Mouse (Mus musculus) T-helper 2 cell (primary cell): Measurements from ENCODE around the gene Camkmt.

Source experiments
- in situ Hi-C: fragments of 300-600 bp; cut with MboI, MseI; formaldehyde crosslinking; loops from one replicate; pipeline ENCODE4 v1.15.1; 2025; ENCODE audit warnings: high pct_unique_total_duplicates

The Camkmt gene

DNA sequence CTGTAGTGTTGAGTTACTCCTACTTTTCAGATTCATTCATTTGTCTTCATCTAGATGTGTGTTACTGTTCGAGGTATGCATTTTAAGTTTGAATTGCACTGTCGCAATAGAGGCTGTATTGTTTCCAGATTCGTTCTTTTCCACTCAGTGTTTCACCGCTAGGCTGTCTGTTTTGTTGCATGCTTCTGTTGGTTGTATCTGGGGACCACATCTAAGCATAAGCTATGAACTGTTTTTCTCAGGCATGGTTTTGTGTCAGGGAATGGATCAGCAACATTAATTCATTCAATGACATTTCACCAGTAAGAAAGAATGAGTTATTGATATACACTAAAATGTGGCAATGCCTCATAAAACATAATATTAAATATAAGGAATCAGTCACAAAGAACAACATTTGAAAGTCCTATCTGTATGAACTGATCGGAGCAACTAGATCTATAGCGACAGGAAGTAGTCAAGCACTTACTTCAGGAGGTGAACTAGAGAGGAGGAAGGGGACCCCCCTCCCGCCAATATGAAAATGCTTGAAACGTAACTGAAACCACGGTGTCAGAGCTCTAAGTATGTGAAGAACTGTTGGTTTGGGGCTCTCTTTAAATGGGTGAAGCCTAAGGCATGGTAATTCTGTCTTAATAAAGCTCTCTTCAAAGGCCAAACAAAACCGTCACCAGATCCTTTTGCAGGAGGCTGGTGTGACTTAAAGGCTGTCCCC is 80.3 kb downstream of the Camkmt start:
- in situ Hi-C loops, result no loop called here

DNA sequence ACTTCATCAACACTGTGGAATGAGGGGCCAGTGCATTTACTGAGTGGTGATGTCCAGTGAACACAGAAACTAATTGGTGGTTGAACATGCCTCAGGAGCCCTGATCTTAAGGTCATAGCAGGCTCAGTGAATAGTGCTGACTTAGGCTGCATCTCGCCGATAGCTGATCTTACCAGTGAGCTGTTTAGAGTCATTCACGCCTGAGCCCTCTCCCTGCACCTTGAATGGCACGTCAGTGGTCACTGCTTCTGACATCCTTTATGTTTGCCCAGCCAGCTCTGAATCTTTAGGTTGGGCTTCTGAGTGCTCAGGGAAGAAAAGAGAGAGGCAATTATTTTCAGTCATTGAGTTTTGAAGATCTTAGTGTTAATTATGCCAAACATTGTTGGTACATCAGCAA is 81.6 kb downstream of the Camkmt start:
- in situ Hi-C loops, result no loop called here

GRCm38 (mm10) chr17:85177231-85177630 is 86.9 kb downstream of the Camkmt start:
- in situ Hi-C loops, result no loop called here

DNA sequence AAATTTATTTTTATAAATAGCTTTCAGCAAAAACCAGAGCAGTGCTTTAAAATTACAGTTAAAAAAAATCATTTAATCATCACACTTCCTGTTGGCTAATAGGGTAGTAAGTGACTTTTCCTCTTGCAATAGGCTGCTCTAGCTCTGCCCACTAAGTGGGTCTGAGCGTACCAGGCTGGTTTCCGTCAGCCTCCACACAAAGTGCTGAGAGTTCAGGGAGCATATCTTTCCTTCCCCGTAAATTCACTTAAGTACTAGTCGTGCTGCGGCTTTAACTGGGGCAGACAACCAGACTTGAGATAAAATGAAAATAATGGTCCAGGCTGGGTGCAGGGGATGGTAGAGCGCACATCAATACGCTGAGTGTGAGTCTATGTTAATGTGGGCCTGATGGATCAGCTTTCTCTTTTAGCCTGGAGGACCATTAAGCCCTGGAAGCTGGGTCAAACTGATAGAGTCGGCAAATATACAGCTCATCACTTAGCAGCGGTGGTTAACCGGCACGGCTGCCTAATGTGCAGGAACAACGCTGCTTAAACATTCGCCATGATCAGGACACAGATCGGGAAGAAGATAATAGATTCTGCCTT is 90.2 kb downstream of the Camkmt start:
- in situ Hi-C loops, result no loop called here

DNA sequence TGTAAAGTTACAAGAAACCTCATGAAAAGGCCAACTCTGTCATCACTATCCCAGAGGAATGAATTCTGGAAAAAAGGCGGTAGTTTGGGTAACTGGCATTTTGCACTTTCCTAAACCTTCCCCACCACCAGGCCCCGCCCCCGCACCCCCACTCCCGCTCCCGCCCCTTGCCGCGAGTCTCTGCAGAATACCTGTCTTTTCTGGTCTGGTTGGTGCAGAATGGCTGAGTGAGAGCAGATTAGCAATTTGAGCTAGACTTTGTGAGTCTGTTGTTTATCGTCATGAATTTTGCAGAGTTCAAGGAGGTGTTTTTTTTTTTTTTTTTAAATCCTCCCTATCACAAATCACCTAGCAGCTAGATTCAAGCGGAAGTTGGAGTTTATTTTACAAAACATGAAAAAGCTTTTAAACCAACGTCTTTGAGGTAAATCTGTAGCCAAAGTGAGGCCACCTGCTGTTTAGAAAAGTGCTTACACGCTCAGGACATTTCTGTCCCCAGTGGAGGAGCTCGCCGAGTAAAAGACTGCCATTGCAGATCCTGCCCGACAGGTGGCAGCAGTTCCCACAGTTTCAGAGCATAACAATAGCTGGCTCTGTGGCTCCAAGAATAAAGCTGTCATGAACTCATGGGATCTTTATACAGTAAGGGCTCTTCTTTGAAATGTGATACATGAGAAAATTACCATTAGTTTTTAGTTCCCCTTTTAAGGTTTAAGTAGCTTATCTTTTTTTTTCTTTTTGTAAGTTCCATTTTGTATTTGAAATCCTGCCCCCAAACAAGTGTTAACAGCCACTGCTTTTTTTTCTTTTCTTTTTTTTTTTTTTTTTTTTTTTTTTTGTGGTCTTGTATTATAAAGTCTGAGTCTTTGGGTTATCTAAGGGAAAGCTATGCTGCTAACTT is 99.1 kb downstream of the Camkmt start:
- in situ Hi-C loops, result loop anchor here (5.0 kb wide), 1 partner anchor 443 kb away; no protein-coding TSS in a partner anchor

DNA sequence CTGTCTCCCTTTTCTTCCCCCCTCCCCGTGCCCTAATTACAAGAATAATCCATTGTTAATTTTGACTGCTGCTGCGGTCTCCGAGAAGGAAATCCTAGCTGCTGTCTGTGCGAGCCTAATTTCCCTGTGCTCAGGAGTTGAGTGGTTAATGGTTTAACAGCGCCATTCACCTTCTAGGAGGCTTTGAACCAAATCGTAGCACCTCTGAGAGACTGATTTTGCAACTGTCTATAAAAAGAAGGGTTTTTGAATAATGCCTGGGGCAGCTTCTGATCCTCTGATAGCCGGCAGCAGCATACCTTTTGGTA is 99.7 kb downstream of the Camkmt start:
- in situ Hi-C loops, result loop anchor here (5.0 kb wide), 1 partner anchor 442 kb away; no protein-coding TSS in a partner anchor

DNA sequence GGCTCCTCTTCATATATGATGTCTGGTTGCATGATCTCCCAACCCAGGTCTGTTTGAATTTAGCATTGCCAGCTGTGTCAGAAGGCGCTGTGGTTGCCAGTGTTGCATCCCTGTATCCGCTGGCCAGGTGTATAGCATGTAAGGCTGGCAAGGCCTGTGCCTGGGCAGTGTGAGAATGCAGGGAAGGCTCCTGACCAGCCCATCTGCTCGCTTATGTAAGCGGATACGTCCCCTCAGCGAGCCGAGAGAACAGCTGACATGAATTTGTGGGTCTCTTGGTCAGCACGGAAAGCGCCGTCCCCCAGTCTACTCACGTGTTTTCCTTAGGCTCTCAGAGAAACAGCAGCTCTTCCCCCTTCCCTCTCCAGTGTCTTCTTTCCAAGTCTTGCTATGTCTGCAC is 102.9 kb downstream of the Camkmt start:
- in situ Hi-C loops, result loop anchor here (5.0 kb wide), 1 partner anchor 439 kb away; no protein-coding TSS in a partner anchor

GRCm38 (mm10) chr17:85198781-85199180 is 108.4 kb downstream of the Camkmt start:
- in situ Hi-C loops, result no loop called here

DNA sequence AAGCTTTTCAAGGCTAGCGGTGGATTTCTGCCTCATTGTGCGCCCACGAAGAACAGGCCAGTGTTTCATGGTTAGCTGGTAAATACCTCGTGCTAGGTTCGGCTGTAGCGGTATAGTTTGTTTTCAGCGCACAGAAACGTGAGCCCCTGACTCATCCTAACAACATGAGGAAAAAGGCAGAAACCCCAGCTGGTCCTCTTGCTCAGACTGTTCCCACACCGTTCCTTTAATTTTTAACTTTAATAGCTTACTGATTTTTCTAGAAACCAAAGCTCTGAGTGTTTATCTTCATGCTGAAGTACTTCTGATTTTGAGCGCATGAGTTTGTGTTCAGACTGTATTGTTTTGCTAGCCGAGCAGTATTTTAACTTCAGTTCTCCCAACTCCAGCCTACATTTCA is 109.0 kb downstream of the Camkmt start:
- in situ Hi-C loops, result no loop called here

GRCm38 (mm10) chr17:85218054-85218453 is 127.7 kb downstream of the Camkmt start:
- in situ Hi-C loops, result no loop called here

DNA sequence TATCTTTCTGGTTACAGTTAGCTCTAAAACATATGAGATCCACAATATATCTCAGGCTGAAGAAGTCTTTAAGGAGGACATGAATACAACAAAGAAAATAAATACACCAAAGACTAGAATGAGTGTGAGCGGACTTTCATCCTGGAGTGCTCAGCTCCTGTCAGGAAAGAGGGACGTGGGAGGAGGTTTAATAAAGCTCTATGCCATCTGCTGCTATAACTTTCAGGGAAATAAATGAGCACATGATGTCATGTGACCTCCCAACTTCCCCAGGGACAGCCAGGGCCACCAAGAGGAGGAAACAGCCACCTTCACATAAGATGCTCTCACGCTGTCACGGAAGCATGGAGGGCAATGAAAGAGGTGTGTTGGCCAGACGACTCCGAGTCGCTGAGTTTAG is 151.8 kb downstream of the Camkmt start:
- in situ Hi-C loops, result loop anchor here (10.0 kb wide), 1 partner anchor 1023 kb away; no protein-coding TSS in a partner anchor

DNA sequence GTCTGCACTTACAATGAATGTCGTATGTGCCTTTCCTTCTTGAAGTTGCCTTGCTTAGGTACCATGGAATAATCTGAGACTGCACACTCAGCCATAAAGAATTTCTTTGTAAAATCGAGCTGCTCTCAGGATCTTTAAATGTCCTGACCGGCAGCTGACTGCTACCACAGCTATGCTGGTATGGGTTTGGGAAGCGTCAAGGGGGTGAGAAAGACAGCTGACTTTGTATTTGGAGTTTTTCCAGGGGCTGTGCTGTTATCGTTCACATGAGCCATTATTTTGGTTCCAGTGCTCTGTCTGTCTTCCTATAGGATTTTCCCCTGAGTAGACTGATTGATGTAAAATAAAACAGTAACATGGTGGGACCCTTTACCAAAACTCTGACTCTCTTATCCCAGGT is 158.6 kb downstream of the Camkmt start:
- in situ Hi-C loops, result loop anchor here (10.0 kb wide), 1 partner anchor 1016 kb away; no protein-coding TSS in a partner anchor

- in situ Hi-C loops, result loop anchor here (10.0 kb wide), 1 partner anchor 1015 kb away; no protein-coding TSS in a partner anchor
These were observed 159.4 kb downstream of the Camkmt start for GRCm38 (mm10) chr17:85249744-85250143.

DNA sequence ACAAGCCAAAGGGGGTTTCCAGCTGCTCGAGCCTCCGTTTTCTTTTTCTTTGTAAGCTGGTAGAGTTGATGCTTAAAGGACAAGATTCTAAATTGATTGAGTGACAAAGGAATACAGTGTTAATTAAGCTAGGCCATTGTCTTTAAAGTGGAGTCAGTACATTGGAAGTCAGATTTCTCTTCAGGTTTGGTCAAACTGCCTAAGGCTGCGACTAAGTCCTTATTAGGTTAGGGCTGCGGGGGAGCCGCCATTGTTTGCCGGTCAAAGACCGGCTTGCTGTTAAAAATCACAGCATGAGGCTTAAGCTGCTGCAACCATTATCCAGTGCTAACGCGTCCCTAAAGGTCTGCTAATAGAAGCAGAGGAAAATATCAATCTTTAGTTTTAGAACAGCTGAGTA is 166.6 kb downstream of the Camkmt start:
- in situ Hi-C loops, result no loop called here

DNA sequence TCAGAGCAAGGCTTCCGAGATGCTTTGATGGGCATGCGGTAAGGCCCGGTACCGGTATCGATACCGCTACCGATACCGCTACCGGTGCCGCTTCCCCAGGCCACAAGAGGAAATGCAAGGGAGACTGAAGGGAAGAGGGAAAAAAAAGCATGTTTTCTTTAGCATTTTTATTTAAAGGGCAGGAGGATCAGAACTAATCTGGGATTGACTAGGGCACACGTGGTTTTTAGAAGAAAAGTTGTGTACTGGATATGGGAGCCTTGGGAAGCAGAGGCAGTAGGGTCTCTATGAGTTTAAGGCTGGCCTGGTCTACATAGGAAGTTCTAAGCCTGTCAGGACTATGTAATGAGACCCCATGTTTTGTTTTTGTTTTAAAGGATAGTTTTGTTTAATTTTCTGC is 167.0 kb downstream of the Camkmt start:
- in situ Hi-C loops, result no loop called here

- in situ Hi-C loops, result no loop called here
These were observed 168.5 kb downstream of the Camkmt start for GRCm38 (mm10) chr17:85258703-85259341.

DNA sequence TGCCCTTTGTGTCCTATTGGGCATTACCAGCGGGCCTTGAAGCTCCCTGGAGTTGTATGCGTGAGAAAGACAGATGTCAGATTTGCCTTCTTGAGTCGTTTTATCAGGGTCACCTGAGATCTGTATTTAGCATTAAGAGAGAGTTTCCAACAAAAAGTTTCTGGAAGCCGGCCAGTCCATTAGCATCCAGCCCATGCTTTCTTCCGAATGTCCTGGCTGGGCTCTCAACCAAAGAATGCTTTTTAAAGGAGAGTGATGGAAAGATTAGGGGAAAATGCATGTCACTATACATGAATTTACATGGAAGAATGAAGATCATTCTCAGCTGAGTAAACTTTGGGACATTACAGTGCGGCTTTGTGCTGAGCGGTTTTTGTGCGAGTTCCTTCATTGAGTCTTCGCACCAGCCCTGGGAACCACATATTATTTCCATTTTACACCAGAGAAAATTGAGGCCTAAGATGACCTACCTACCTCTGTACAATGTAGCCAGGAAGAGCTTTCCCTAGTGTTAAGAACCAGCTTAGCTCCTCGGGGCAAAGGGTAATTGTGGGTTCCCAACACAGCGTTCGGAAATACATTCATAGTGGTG is 176.6 kb downstream of the Camkmt start:
- in situ Hi-C loops, result no loop called here

DNA sequence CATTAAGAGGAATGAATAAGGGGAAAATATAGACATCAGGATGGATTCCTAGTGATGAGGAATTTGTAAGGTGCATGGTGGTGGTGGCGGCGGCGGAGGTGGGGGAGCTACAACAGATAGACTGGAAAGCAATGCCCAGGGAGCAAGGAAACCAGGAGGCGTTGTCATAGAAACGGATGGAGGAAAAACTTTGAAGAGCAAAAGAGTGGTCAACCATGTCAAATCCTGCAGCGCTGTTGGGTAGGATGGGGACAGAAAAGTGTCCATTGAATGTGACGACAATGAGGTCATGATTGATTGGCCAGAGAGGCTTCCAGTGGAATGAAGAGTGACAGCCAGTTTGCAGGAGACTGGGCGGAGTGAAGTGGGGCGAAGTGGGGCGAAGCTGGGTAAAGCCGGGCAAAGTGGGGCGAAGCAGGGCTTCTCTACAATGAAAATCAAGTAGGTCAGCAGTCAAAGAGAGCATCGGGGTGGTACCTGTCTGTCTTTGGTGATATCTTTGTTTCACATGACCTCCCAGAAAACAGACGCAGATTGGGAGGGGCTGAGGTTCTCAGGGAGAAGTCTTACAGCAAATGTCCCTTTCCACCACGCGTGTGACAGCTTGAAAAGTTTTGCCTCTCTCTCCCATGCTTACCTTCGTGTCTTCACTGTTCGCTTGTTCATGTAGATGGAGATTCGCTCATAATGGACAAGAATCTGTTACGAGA is 181.3 kb downstream of the Camkmt start:
- in situ Hi-C loops, result no loop called here

- in situ Hi-C loops, result no loop called here
These were observed 189.4 kb downstream of the Camkmt start for GRCm38 (mm10) chr17:85279720-85280119.

DNA sequence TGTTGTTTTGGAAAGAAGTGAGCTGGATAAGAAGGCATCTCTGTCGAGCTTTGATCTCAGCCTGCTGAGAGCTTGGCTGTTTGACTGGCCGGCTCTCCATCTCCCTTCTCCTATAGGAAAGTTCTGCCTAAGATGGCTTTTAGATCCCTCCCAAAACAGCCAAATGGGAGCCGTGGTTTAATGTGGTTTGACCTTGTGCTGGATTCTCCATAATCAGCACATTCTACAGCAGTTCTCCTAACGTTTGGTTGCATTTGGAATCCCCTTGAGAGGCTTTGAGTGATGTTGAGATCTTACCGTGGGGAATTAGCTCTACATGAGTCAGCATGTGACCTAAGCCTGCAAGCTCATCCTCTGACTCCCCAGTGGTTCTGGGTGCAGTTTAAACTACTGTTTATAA is 192.1 kb downstream of the Camkmt start:
- in situ Hi-C loops, result no loop called here

GRCm38 (mm10) chr17:85291154-85291553 is 200.8 kb downstream of the Camkmt start:
- in situ Hi-C loops, result no loop called here
